Mouse (Mus musculus) hematopoietic stem cell, adult 5-6 weeks (primary cell): ENCODE results near the gene Myo10. TPM values are rescaled to one million over a fixed set of nuclear protein-coding genes. Genes with fewer than 3 reads are reported as not detected.
A peak's percentile ranks its signal among the peaks of the same experiment; 100 is the strongest.

Experiments used
- ATAC-seq, 2 experiments: fragments of 125-278 bp in 1 of 2; replicated peaks in 1 of 2; 2 replicates each; pipeline ENCODE4 v1.8.0; 2016 to 2017; ENCODE audit warnings: inconsistent platforms in 2 of 2, mild to moderate bottlenecking in 2 of 2, moderate number of reproducible peaks in 2 of 2, low read depth in 1 of 2, moderate TSS enrichment in 1 of 2; ENCODE audit not compliant: low FRiP score in 2 of 2, poor library complexity in 2 of 2, severe bottlenecking in 2 of 2, insufficient read depth in 1 of 2, low TSS enrichment in 1 of 2
- total RNA-seq: library from RNA; stranded (forward); fragments of 172-1452, 232-1000 nt; gene quantifications from 2 replicates; pipeline ENCODE4 v1.2.3, GENCODE M21; 2017

The Myo10 gene
- total RNA-seq, 1 experiment from 2014 or later: 9.3 TPM

DNA sequence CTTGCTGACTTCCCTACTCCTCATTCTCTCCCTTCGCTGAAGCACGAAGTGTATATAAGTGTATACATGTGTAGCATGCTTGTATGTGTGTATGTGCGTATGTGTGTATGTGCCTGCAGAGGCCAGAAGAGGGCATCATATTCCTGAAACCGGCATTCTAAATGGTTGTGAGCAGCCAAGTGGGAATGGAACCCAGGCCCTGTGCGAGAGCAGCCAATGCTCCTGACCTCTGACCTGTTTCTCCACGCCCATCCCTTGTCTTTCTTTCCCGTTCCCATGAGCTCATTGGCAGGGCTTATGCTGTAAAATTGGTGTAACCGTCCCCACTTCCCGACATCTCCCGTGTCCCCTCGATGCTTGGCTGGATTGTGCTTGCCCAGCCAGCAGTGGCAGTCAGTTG is 53.0 kb downstream of the Myo10 start:
- no peak for ATAC-seq

DNA sequence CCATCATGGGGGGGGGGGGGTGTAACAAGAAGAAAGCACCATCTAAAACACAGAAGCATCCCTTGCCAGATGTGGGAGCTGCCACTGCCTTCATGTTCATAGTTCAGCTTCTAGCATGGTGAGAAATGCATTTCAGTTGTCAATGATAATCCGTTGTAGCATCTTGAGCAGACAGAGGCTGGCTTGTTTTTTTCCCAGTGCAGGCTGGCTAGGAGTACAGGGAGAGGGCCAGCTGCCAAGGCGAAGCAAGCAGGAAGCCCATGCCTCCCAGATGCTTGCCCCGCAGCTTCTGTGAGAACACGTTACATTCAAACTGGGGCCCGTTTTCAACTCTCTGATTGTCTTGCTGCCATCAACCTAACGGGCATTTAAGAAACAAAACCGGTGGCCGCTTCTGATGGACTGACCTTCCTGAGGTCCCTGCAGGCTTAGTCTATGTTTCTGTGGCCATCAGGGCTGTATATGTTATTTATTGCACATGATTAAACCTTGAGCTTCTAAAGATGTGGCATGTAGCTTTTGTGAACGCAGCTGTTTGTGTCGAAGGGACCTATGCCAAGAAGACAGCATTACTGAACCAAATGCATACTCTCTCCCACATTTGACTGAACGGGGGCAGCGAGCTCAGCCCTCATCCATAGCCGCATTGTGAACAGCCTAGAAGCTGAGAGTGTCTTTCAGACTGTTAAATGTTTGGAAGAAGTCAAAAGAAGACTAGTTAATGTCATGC is 53.9 kb downstream of the Myo10 start:
- no peak for ATAC-seq

DNA sequence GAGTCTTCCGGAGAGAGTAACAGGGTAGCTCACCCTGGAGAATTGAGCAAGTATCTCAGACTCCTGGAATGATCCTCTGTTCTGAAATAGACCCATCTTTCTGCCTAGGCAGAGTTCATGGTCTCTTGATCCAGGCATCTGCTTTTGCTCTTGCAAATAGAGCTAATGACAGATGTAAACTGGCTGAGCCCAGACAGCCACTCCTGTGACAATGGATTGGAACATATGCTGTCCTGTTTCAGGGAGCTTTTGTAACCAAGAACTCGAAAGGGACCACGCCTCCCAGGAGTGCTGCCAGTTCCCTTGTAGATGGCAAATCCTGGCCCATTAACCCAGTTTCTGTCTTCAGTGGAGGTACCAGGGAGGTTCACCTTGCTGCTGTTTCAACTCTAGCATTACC is 56.8 kb downstream of the Myo10 start:
- no peak for ATAC-seq

DNA sequence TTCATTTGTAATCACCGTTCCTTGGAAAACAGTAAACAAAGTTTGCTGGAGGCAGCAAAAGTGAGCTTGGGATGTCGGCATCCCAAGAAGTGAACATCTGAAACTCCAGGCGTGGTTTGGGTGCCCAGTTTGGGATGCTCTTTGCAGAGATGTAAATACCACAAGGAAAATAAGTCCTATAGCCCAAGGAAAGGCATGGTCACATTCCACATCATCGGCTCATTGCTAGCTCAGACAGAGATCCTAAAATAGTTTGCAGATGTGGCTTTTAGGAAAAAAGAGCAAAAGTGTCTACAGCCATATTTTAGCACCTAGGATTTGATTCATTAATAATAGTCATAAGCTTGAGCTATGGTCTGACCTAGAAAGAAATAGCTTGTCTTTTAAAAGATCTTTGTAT is 57.3 kb downstream of the Myo10 start:
- no peak for ATAC-seq

DNA sequence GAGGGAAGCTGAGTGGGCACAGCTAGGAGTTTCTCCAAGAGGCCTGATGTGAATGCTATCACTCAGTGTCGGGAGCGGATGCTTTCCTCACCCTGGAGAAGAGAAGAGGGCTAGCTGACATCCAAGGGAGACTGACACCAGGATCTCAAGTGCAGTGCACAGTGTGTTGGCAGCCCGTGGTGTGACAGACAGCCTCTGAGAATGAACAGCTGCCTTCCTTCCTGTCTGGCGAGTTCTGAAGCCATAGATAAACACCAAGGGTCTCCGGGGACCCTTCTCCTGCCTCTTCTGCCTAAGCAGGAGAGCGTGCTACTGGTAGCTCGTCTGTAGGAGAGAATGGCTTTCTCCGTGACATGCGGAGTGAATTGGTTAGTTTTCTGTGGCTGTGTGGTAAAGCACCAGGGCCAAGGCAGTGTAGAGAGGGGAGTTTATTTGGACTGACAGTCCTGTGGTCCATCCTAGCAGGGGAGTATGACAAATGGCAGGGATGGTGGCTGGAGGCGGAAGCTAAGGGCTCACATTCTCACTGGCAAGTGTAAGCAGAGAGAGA is 58.0 kb downstream of the Myo10 start:
- no peak for ATAC-seq

DNA sequence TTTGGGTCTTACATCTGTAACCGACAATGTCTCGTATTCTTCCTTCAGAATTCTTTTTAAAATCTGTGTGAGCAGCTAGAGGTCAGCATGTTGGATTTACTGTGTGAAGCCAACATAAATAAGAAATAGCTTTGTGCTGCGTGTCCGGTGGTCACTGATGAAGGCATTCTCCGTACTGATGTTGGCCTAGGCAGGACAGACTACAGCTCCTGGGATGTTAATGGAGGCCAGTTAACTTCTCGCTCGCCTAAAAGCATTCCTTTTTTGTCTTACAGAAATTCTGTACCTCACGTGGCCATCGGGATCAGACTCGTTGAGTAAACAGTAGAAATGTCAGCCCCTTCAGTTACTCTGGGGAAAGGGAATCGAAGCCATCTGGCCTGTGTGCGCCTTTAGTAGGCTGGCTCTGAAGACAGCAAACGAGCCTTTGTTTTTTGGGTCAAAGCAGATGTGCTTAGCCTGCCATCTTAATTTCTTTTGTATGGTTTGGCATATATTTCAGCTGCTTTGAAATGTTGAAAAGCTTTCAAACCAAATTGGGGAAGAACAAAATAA is 60.7 kb downstream of the Myo10 start:
- no peak for ATAC-seq

DNA sequence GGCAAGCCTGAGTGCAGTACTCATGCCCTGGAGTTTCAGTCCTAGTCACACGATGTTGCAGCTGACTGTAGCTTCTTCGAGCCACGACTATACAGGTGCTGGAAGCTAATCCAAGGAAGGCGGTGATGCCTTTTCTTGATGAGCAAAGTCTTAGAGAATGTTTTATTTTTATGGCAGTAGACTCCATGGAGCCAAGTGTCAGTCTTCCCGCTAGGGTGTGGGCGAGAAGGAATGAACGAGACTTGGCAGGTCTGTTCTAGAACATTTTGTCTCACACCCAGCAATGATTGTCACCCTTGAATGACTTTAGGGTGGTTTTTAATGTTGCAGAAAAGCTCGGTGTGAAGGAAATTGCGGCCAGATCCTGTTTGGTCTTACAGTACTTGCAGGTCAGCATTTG is 62.9 kb downstream of the Myo10 start:
- no peak for ATAC-seq

DNA sequence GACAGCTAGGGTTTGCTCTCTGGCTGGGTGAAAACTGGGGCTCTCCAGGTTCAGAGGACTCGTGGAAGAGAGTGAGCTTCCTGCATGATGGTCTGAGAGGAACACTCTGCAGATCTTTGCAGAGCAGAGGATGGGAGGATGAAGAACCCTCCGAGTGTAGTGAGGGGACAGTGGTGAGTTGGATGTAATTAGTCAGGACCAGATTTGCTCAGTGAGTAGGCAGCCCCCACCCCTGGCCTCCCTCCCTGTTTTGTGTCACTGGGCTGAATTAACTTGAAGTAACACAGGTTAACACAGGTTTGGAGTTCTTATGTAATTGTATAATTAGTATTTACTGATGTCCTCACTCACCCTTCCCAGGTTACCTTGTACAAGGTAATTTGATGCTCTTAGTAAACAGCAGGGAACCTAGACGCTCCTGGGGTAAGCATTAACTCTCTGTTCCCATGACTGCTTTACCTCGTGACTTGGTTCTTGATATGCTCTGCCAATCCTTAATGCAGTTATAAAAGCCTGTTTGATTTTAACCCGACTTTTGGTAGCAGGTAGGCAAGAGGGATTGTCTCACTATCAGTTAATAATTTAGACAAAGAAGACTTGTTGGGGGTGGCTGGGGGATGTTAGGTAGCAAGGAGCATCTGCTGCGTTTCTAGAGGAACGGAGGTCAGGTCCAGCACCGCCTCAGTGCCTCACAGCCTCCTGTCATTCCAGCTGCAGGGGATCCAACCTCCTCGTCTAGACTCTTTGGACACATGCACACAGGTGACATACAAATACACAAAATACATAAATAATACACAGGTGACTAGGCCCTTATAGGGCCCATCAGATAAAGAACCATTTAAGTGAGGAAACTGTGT is 66.3 kb downstream of the Myo10 start:
- no peak for ATAC-seq

DNA sequence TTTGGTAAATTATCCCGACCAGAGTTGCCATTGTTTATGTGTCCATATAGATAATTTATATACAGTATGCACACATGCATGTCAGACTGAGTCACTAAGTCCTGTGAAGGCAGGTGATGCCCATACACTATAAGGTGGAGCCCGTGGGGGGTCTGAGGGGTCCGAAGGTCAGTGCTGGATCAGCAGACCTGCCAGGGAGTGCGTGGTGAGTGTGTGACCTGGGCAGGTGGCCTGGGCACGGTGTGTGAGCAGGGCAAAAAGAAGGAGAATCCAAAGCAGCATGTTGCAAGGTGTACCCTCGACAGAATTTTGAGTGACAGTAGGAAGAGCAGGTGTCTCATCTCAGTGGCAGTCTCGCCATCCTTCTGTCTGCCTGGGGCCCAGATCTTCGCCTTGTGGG is 67.2 kb downstream of the Myo10 start:
- no peak for ATAC-seq

DNA sequence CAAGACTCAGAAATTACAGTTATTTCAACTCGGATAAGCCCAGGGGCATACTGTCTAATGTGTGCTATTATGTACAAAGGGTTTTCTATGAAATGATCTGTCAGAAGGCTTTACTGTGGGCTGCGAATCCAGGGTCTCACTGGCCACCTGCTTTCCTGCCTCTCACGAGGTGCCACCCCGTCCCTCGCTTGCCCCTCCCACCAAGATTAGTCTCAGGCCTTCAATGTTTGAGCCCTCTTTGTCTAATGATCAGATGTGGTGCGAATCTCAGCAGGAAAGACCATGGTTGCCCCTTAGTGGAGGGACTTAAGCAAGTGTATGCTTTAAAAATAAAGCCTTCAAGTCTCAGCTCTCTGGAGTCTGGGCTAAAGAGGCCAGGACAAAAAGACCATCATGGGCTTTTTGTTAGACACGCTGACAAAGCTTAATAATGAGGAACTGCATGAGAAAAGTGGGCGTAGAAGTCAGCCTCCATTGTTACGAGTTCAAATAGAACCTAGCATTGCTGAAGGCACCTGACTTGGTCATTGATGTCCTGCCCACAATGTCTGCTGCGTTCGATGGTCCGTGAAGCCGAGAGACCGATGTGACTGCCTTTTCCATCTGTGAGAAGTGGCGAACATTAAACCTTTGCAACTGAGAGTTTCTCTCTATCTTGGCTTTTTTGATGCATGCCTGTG is 67.9 kb downstream of the Myo10 start:
- ATAC-seq: no peak

DNA sequence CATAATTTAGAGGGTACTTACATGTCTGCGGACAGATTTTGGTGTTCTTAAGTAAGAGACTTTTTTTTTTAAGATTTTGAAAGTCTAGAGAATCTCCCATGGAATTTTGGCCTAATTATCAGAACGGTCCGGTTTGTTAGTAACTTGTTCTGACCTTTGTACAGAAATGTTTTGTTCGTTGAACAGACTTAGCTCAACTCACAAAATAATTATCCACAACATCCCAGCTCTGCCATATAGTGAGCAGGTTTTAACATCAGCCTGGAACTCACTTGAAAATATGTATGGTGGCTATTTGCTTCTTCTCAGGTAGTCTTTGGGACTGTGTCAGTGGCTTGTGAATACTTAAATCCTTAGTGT is 68.4 kb downstream of the Myo10 start:
- no peak for ATAC-seq

DNA sequence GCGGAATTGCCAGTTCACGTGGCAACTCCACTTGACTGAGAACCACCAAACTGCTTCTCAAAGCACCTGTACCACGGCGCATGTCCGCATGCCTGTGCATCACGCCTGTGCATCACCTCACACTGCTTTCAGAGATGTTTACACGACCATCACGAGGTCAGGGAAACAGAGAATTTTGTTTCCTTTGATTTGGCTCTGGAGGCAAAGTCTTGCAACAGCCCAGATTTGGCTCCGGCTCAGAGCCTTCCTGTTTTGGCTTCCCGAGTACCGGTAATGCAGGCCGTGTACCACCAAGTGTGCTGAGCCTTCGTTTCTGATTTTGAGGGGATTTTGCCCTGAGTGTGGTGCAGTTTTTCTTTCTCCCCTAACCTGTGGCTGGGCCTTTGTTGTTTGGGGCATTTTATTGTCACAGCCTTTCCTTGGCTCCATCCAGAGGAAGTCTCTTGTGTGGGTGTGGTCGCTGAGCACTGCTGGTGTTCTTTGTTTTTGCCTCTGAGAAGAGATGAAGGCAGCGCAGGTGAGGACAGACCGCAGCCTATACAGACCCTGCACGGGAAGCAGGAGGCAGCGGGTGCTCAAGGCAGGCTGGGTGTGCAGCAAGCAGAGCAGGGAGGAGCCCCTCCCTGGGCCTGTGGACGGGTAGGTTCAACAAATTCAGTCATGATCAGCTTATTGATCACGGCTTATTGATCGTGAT is 70.1 kb downstream of the Myo10 start:
- peak; percentile 16 to 46; a peak in 2 of 4 replicates for ATAC-seq

DNA sequence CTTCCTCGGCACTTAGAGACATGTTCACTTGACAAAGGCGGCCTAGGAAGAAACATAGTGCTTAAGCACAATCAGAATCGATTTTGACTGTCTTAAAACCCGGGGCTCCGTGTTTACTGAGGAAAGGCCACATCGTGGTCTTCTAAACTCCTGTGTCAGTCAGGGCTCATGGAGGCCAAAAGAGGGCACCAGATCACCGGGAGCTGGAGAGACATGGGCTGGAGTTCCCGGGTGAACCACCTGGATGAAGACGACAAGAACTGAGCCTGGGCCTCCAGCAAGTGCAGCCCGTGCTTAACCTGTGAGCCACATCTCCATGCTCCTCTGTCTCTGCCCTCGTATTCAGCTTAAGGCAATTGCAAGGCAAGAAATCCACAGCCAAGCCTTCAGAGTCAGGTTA is 71.4 kb downstream of the Myo10 start:
- no peak for ATAC-seq

DNA sequence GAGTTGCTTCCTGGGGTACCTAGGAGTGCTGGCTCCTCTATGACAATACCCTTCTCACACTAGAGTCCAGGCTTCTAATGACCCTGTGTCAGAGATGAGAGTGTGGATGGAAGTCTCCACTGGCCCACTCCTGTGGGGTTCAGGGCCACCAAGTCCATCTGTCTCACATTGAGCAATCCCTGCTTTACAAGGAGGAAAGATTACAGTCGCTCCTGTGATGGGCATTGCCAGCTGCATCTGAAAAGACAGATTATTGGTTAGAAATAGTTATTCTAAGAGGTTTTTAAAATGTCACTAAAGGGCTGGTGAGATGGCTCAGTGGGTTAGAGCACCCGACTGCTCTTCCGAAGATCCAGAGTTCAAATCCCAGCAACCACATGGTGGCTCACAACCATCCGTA is 72.4 kb downstream of the Myo10 start:
- no peak for ATAC-seq

DNA sequence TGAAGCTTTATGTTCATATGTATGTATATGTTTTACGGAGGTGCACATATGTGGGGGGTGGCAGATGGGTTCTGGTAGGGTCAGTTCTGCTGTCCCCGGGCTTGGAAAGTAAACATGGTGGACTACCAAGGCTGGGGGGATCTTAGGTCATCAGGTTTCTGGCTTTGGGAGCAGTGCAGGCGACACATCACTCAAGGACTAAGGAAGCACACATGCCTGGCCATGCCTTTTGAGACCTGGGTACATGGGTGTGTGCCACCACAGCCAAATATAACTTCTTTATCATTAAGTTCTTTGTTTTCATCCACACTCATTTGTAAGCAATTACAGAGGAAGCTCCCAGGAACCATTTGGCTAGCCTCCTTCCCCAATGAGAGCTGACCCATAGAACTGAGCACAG is 72.9 kb downstream of the Myo10 start:
- ATAC-seq: no peak

DNA sequence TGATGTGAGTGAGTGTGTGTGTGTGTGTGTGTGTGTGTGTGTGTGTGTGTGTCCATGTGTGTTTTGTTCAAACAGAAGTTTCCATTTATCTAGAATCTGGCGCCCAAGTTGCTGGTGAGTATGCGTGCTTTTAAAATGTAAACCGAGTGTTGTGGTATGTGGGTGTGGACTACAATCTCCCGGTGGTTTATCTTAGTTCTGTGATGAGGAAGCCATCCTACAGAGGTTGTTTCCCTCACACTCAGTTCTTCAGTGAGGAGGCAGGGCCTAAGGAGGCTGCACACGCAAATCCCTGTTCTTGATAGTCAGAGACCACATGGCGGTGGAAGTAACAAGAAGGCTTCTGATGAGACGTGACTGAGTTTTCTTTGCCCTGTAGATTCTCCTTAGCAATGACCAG is 73.6 kb downstream of the Myo10 start:
- no peak for ATAC-seq

DNA sequence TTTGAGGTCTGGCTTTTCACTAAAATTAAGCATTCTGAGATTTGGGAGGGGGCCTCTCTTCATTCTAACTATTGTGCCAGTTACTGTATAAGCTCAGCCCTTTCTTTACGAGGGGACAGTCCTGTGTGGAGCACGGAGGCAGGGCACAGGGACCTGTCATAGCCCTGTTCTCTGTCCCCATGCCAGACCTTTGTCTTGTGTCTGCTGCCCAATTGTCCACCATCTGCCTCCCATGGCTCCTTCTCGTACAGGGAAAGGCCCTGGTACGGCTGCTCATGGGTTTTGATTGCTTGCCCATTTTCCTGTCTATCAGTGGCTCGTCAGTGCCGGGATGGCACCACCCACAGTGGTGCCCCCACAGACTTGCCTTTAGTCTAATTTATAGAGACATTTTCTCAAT is 74.3 kb downstream of the Myo10 start:
- ATAC-seq: no peak
